Mouse (Mus musculus) spleen, adult 2 months (tissue): ENCODE measurements around the gene Pgd.

Source experiments
- CTCF ChIP-seq: fragments of 200-500 bp; IDR thresholded peaks from 2 replicates; pipeline ENCODE4 v1.5.1; 2011; ENCODE audit warnings: mild to moderate bottlenecking, inconsistent platforms; ENCODE audit not compliant: insufficient read depth, insufficient read length, insufficient replicate concordance; ENCODE audit errors: extremely low read depth
- POLR2A ChIP-seq: fragments of 200-500 bp; IDR thresholded peaks from 2 replicates; pipeline ENCODE4 v1.6.1; 2011; ENCODE audit warnings: low read depth, low read length, inconsistent platforms

DNA sequence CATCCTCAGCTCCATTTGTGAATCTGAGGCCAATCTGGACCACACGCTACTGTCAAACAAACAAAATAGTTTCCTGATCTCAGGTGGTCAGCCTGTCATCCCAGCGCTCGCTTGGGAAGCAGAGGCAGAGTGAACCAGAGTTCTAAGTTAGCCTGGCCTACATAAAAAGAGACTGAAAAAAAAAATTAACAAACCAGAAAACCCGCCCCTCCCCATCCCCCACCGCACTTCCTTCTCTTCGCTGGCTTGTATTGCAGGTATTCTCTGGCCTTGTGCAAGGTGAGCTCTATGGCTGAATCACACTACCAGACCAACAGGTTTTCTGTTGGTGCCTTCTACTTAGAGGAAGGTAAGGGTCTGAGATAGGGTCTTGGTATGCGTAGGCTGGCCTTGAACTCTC lies 19.0 kb downstream of the Pgd start:
- no peak for TF ChIP-seq POLR2A
- TF ChIP-seq CTCF: no peak
